Mouse (Mus musculus) liver, embryonic 14.5 days (tissue): Measurements from ENCODE around the gene Eri3. TPM values are rescaled to one million over a fixed set of nuclear protein-coding genes. Genes with fewer than 3 reads are reported as not detected.

ENCODE experiments used
- ATAC-seq: fragments of 200-750 bp; cut with Nextera tagmentation; 2 replicates; pipeline ENCODE4 v1.8.0; 2017; ENCODE audit warnings: moderate number of reproducible peaks, mild to moderate bottlenecking, moderate library complexity; ENCODE audit not compliant: insufficient read depth
- DNase-seq, 3 experiments: peaks; one replicate each; pipeline ENCODE4 v3.0.0-alpha.2; 2012 to 2013; ENCODE audit warnings: low read depth in 3 of 3, low spot score in 3 of 3
- H3K27ac ChIP-seq: fragments of 300-500 bp; sonication (generic); 2 replicates; pipeline ENCODE4 v1.5.1; 2014; ENCODE audit warnings: moderate library complexity, mild to moderate bottlenecking, control low read depth, inconsistent platforms
- H3K27me3 ChIP-seq: fragments of 300-500 bp; sonication (generic); 2 replicates; pipeline ENCODE4 v1.6.1; 2014; ENCODE audit warnings: mild to moderate bottlenecking, low read length, moderate library complexity; ENCODE audit not compliant: control insufficient read depth, insufficient read depth
- H3K36me3 ChIP-seq: fragments of 300-500 bp; sonication (generic); replicated peaks from 2 replicates; pipeline ENCODE4 v1.6.1; 2014; ENCODE audit warnings: low read depth; ENCODE audit not compliant: control insufficient read depth, insufficient read depth
- H3K4me1 ChIP-seq, 2 experiments: fragments of 200-500 bp in 1 of 2; fragments of 300-500 bp in 1 of 2; sonication (generic) in 1 of 2; replicated peaks; 2 replicates each; pipeline ENCODE4 v1.6.1; 2012 to 2014; ENCODE audit warnings: antibody characterized with exemption in 1 of 2, inconsistent platforms in 1 of 2, low read length in 1 of 2; ENCODE audit not compliant: control insufficient read depth in 2 of 2, insufficient read depth in 2 of 2
- H3K4me2 ChIP-seq: fragments of 300-500 bp; sonication (generic); 2 replicates; pipeline ENCODE4 v1.6.1; 2014; ENCODE audit warnings: low read depth, mild to moderate bottlenecking, control low read depth, moderate library complexity
- H3K4me3 ChIP-seq, 2 experiments: fragments of 200-500 bp in 1 of 2; fragments of 300-500 bp in 1 of 2; sonication (generic) in 1 of 2; 2 replicates each; pipeline ENCODE4 v1.5.1; 2012 to 2014; ENCODE audit warnings: low read depth in 2 of 2, low read length in 2 of 2, mild to moderate bottlenecking in 2 of 2, control low read depth in 1 of 2, inconsistent platforms in 1 of 2, moderate library complexity in 1 of 2; ENCODE audit not compliant: insufficient read depth in 1 of 2
- H3K9ac ChIP-seq: fragments of 300-500 bp; sonication (generic); replicated peaks from 2 replicates; pipeline ENCODE4 v1.6.1; 2014; ENCODE audit warnings: mild to moderate bottlenecking, control low read depth, moderate library complexity
- H3K9me3 ChIP-seq: fragments of 300-500 bp; sonication (generic); 2 replicates; pipeline ENCODE4 v1.6.1; 2016; ENCODE audit warnings: low read length, mixed read lengths; ENCODE audit not compliant: control insufficient read depth
- CTCF ChIP-seq: IDR thresholded peaks from 2 replicates; pipeline ENCODE4 v1.5.1; 2016; ENCODE audit warnings: antibody characterized with exemption, low read depth, control low read depth
- EP300 ChIP-seq: IDR thresholded peaks from 2 replicates; pipeline ENCODE4 v1.6.1; 2016; ENCODE audit warnings: antibody characterized with exemption, low read depth
- WGBS: fragments of 180-500 bp; shearing (Covaris S2); extraction: QIAGEN DNeasy Blood & Tissue Kit; methylation state at CpG from one replicate; pipeline ENCODE4 v1.1.7; 2014; ENCODE audit not compliant: insufficient replicate concordance; 5-methylcytosine and 5-hydroxymethylcytosine counted together
- polyA plus RNA-seq, 2 experiments: library from polyadenylated mRNA; depleted of rRNA in 1 of 2; stranded (reverse) in 1 of 2; unstranded in 1 of 2; fragments of >200 nt; fragmentation: Nextera tagmentation in 1 of 2; extraction: Ambion mirVana in 1 of 2; gene quantifications; 2 replicates each; pipeline versions ENCODE4 v1.2.1 to v1.2.3; 2012 to 2014

Eri3 gene
- polyA plus RNA-seq, 2 experiments = 20.1 to 29.8 TPM

GRCm38 (mm10) chr4:117555495-117555894 lies 5.3 kb downstream of the Eri3 start:
- TF ChIP-seq EP300 (no peak), CTCF (peak; percentile 24; the same call in 1 of the 2 replicates)
- DNase-seq = no peak
- H3K36me3 ChIP-seq = no peaks in the 10 kb centered on the region
- H3K27me3 ChIP-seq = no peaks in the 10 kb centered on the region
- H3K4me3 ChIP-seq = no peak overlapping the region
- H3K27ac ChIP-seq = no peak overlapping the region
- no peak overlapping the region for H3K9ac ChIP-seq
- no peak for ATAC-seq
- 37% methylated on average over 2 of the region's 2 CpGs for whole genome bisulfite sequencing
- no peaks in the 10 kb centered on the region for H3K9me3 ChIP-seq
- H3K4me1 ChIP-seq = peaks cover 0 to 15% of the 10 kb centered on the region in 2 experiments
- no peak overlapping the region for H3K4me2 ChIP-seq

GRCm38 (mm10) chr4:117556372-117556771 lies 6.2 kb downstream of the Eri3 start:
- Histone ChIP-seq H3K4me3 (no peak overlapping the region), H3K9ac (no peak overlapping the region), H3K4me2 (no peak overlapping the region), H3K9me3 (no peaks in the 10 kb centered on the region), H3K27ac (no peak overlapping the region), H3K27me3 (no peaks in the 10 kb centered on the region), H3K4me1 (peaks cover 0 to 10% of the 10 kb centered on the region in 2 experiments; a peak in 3 of 4 replicates), H3K36me3 (no peaks in the 10 kb centered on the region)
- no peak for DNase-seq
- TF ChIP-seq CTCF = no peak
- TF ChIP-seq EP300 = no peak
- WGBS = 66% methylated on average over 5 of the region's 5 CpGs
- no peak for ATAC-seq

DNA sequence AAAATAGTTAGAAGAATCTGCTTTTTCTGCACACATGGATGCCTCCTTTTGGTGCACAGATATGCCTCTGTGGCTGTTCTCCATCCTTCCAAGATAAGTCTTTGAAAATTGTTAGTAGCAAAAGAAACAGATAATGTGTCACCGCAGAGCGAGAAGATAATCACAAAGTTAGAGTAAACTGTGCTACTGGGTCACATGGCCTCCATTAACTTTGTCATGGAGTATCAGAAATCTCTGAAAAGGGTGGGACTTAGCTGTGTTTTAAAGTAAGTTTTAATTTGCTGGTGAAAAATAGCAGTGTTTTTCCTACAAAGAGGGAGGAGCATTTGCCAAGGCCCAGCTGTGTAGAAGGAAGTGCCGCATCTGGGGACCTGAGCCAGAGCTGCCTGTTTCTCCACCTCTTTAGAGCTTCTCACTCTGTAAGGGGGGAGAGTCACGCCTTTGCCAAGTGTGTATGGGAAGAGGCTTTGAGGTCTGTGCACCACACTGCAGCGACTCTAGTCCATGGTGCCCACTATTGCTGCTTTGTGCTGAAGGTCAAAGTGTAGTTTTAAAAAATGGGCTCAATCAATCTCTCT lies 7.0 kb downstream of the Eri3 start:
- ATAC-seq = no peak
- no peaks in the 10 kb centered on the region for H3K36me3 ChIP-seq
- peaks cover 0 to 4% of the 10 kb centered on the region in 2 experiments; a peak in 2 of 4 replicates for H3K4me1 ChIP-seq
- H3K4me3 ChIP-seq = no peak overlapping the region
- no peak overlapping the region for H3K27ac ChIP-seq
- no peaks in the 10 kb centered on the region for H3K27me3 ChIP-seq
- TF ChIP-seq CTCF = no peak
- TF ChIP-seq EP300 = no peak
- H3K4me2 ChIP-seq = no peak overlapping the region
- H3K9me3 ChIP-seq = no peaks in the 10 kb centered on the region
- WGBS = 51% methylated on average over 5 of the region's 5 CpGs
- DNase-seq = no peak
- H3K9ac ChIP-seq = no peak overlapping the region

DNA sequence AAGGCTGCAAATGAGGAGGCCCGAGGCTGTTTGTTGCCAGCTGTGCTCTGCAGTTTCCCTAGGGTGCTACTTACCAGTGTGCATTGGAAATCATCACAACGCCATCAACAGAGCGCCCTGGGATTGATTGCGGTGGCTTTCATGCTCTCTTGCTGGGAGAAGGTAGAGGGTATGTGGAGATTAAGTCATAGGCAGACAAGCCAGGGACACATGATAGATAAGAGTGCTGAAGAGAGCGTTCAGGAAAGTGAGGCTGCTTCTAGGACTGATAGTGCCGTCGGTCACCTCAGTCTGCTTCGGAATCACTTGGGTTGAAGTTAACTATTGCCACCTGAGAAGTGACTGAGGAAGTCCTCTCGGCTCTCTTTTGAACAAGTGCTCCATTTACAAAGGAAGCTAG lies 13.8 kb downstream of the Eri3 start:
- Histone ChIP-seq H3K9ac (no peak overlapping the region), H3K36me3 (no peaks in the 10 kb centered on the region), H3K4me2 (no peak overlapping the region), H3K4me1 (peaks cover 0 to 6% of the 10 kb centered on the region in 2 experiments; a peak in 1 of 4 replicates), H3K4me3 (no peak overlapping the region), H3K9me3 (no peaks in the 10 kb centered on the region), H3K27me3 (no peaks in the 10 kb centered on the region), H3K27ac (no peak overlapping the region)
- DNase-seq (peak in 1 of 3 experiments; percentile 17), ATAC-seq (peak; percentile 31; the same call in 1 of the 2 replicates)
- WGBS = 18% methylated on average over 9 of the region's 9 CpGs
- no peak for TF ChIP-seq EP300
- TF ChIP-seq CTCF = no peak

DNA sequence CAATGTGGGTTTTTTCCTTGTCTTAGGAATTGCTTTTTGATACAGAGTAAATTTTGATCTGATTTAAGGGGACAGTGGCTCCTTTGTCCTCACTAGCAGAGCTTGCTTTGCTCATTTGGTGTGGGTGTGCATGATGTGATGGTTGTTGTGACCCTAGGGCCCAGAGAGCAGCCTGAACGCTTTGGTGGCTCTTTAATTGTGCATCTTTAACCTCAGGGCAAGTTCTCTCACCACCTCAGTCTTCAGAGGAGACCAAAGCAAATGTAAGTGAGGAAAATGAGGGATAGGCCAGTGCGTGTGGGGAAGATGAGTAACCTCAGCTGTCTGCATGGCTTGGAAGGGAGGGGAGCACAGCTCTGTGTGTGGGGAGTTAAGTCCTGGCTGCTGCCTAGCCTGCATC lies 18.7 kb downstream of the Eri3 start:
- Histone ChIP-seq H3K4me3 (no peak overlapping the region), H3K4me2 (no peak overlapping the region), H3K27me3 (no peaks in the 10 kb centered on the region), H3K9me3 (no peaks in the 10 kb centered on the region), H3K9ac (no peak overlapping the region), H3K4me1 (peaks cover 0 to 5% of the 10 kb centered on the region in 2 experiments; a peak in 1 of 4 replicates), H3K27ac (no peak overlapping the region), H3K36me3 (no peaks in the 10 kb centered on the region)
- no peak for DNase-seq
- TF ChIP-seq EP300 (no peak), CTCF (no peak)
- 72% methylated on average over 2 of the region's 2 CpGs for WGBS
- ATAC-seq = no peak
